Mouse (Mus musculus) spleen, adult 18-20 months (tissue): ENCODE measurements around the gene Slc30a5.
"Not testable (repeated sequence)": the region's sequence is repeated elsewhere in the genome, so short reads cannot be mapped to it uniquely, and the experiment has no call there.

ENCODE experiments used
- DNase-seq, 2 experiments: peaks; one replicate each; pipeline ENCODE4 v3.0.0; 2022; ENCODE audit warnings: mixed read lengths in 2 of 2

Slc30a5 gene

GRCm38 (mm10) chr13:100832741-100833639, at the start of gene Slc30a5:
TSS of gene Slc30a5 (minus strand) at chr13:100833427.
- peak; percentile 99 to 100 for DNase-seq

- no peak for DNase-seq
Measured at GRCm38 (mm10) chr13:100881944-100882343, 48.7 kb upstream of the Slc30a5 start.

GRCm38 (mm10) chr13:100879806-100880205, 46.6 kb upstream of the Slc30a5 start:
- DNase-seq = no peak

- no peak for DNase-seq
Measured at GRCm38 (mm10) chr13:100879326-100879725, 46.1 kb upstream of the Slc30a5 start.

- DNase-seq = no peak
Measured at GRCm38 (mm10) chr13:100878264-100878663, 45.0 kb upstream of the Slc30a5 start.

GRCm38 (mm10) chr13:100877703-100878102, 44.5 kb upstream of the Slc30a5 start:
- DNase-seq = no peak

- no peak for DNase-seq
Measured at GRCm38 (mm10) chr13:100875103-100875502, 41.9 kb upstream of the Slc30a5 start.

GRCm38 (mm10) chr13:100874588-100874987, 41.4 kb upstream of the Slc30a5 start:
- no peak for DNase-seq

- no peak for DNase-seq
Measured at GRCm38 (mm10) chr13:100873530-100873929, 40.3 kb upstream of the Slc30a5 start.

- no peak for DNase-seq
Measured at GRCm38 (mm10) chr13:100871445-100872171, 38.4 kb upstream of the Slc30a5 start.

GRCm38 (mm10) chr13:100869813-100870212, 36.6 kb upstream of the Slc30a5 start:
- DNase-seq = no peak

GRCm38 (mm10) chr13:100866311-100866710, 33.1 kb upstream of the Slc30a5 start:
- DNase-seq = peak in 1 of 2 experiments; percentile 7

- no peak for DNase-seq
Measured at GRCm38 (mm10) chr13:100865744-100866143, 32.5 kb upstream of the Slc30a5 start.

GRCm38 (mm10) chr13:100863914-100864313, 30.7 kb upstream of the Slc30a5 start:
- DNase-seq = not testable (repeated sequence)

GRCm38 (mm10) chr13:100859117-100859516, 25.9 kb upstream of the Slc30a5 start:
- DNase-seq = no peak

- peak in 1 of 2 experiments; percentile 29 for DNase-seq
Measured at GRCm38 (mm10) chr13:100854174-100854573, 20.9 kb upstream of the Slc30a5 start.

- DNase-seq = no peak
Measured at GRCm38 (mm10) chr13:100853120-100853519, 19.9 kb upstream of the Slc30a5 start.

GRCm38 (mm10) chr13:100849137-100849536, 15.9 kb upstream of the Slc30a5 start:
- DNase-seq = no peak

- no peak for DNase-seq
Measured at GRCm38 (mm10) chr13:100846891-100847579, 13.8 kb upstream of the Slc30a5 start.

- DNase-seq = no peak
Measured at GRCm38 (mm10) chr13:100846254-100846653, 13.0 kb upstream of the Slc30a5 start.

- DNase-seq = no peak
Measured at GRCm38 (mm10) chr13:100843944-100844343, 10.7 kb upstream of the Slc30a5 start.

- DNase-seq = no peak
Measured at GRCm38 (mm10) chr13:100843016-100843725, 9.9 kb upstream of the Slc30a5 start.
